Mouse (Mus musculus): ENCODE measurements at regions not wholly inside any gene's neighbourhood (a gene's known extent, or its start where the extent isn't known, plus 50 kb on each side); places are given as distances from the start of the nearest gene placed in this dataset.

DNA sequence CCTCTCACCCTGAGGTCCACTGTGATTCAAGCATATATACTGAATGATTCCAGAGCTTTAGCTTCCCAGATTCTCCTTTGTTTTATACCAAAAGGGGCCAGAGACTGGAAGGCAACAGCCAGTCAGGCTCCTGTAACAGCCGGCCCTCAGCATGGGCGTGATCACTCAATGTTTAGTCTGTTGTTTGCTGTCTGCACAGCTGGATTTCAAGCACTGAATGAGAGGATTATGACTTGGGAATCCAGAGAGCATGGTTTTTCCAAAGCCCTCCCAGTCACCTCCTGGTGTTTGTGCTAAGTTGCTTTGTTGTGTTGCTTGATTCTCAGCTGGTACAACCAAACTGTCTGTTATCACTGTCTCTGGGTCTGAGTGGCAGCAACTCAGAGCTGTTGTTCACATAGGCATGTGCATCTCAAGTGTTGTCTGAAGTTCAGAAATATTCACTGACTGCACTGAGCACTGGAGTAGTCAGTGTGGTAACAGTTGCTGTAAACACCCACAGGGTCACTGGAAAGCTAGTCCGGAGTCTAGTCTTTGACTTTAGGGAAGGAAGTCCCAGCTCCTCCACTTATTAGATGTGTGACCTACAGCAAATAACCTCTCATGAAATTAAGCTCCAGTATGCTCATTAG lies 196.9 kb upstream of the Fggy start:
- no peak for DNase-seq (ENCODE audit: low spot score in 2 of 2)
- intact Hi-C loops (cut with DNase I): no loop called here

DNA sequence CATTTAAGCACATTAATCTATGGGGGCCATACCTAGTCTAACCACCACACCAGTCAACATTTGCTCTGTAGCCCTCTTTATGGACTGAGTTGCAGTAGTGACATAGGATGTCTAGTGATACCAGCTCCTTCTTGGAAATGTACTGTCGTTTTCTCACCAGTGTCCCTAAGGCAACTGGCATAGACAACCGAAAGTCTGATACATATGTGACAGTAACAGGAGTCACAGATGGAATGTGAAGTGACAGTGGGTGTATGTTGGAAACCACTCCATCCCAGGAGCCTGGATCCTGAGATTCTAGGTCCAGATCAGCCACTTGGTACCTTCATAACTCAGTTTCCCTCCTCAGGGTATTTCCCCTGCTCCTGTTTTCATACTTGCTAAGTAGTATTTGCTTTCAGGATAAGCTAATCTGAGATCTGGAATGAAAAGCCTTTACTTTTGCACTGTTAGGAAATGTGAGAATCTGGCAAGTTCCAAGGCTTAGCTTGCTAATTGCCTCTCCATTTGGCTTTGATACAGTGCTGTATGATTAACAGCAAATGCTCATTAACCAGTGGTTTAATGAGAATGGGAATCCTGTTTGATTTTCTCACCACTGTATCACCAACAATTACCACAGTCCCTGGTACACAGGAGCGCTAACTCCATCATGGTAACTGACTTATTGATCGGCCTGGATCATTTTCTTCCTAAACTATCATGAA lies 192.8 kb upstream of the Fggy start:
- intact Hi-C loops (cut with DNase I): no loop called here
- DNase-seq (ENCODE audit: low spot score in 2 of 2): no peak

DNA sequence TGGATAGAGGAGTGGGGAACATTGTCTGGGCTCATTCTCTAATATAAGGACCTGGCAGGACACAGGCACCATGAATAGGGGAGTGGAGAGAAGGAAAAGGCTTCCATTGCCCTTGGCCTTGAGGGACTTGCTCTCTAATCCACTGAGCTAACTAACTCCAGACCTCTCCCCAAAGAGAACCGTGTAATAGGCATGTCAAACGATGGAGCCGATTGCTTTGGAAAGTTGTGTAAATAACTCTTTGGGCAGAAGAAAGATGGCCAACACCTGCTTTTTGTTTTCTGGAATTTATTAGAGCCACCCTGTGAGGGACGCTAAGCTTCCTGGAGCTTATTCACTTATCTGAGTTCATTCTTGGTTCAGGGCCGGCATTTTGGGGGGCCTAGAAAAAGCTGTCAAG lies 180.9 kb upstream of the Fggy start:
- no peak for DNase-seq (ENCODE audit: low spot score in 2 of 2)
- intact Hi-C loops (cut with DNase I): no loop called here

DNA sequence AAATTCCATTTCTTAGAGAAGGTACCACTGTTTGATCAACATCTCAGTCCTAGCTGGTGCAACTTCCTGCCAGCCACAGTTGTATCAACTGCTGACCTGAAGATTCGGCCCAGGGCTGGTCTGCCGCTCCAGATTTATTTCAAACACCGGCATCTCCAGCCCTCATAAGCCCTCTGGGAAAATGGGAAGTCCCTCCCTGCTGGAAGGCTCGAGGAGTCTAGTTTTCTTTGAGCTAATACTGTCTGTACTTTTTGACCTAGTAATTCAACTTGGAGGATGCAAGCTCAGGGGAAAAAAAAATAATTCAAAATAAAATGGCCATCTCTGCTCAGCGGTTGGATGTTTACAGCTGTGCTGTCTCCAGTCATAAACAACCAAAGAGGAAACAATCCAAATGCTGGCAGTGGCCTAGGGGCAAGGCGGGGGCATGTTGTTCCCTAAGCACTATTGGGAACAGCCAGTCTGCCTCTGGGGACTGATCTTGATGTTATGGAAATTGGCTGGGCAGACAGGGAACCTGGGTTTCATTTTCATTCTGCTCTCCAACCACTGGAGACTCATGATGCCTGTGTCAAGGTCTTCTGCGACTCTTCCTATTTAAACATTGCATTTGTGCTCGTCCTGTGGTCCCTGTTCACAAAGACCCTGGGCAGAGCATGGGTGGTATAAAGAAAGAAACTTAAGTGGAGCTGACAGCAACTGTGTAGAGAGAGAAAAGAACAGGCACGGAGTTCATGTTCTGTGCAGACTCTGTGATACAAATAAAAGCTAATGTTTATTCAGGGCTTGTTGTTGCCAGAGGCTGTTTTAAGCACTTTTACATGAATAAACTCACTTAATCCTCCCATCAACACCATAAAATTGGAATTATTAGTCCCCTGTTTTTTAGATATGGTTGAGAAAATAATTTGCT lies 179.8 kb upstream of the Fggy start:
- intact Hi-C loops (cut with DNase I): no loop called here
- DNase-seq (ENCODE audit: low spot score in 2 of 2): no peak

DNA sequence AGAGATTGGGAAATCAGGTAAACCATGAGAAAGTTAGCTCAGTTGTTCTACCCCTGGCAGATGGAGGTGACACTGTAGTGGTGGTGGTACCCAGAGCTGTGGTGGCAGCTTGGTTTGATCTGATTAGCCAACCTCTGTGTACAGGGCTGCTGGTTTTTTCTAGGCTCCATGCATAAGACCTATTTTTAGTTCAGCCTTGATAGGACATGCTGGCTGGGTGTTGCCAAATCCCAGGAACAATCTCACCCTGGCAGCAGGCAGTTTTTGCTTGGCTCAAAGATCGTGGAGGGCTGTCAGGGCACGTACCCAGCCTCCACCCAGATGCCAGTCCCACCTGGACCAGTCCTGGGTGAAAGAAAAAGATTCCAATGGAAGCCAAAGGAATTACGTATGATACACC lies 178.7 kb upstream of the Fggy start:
- intact Hi-C loops (cut with DNase I): no loop called here

DNA sequence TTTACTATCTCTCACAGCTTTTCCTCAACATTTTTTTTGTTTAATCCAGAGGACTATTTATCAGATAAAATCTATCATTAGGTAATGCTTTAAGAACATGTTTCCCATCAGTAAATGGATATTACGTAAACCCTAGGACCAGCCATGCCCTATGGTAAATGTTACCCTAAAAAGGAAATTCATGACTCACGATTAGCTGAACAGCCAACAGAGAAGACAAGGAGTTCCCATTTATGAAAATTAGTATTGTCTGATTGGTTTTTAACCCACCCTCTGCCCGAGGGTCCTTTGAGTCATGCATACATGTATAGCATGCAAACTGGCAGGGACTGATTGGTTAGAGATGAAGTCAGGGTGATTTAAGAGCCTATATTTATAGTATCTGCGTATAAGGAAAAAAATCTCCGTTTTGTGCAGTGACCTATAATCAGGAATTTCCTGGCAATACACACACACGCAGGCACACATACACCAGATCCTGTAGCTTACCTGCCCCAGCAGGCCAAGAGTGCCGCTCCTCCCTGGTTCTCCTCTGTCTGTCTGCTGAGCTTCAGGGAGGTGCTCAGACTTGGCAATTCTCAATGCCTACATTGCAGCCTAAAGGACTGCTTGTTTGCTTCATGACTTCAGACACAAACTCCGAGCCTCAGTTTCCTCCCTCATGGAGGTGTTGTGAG lies 174.0 kb upstream of the Fggy start:
- intact Hi-C loops (cut with DNase I): no loop called here

More for the DNA sequence above, 178.7 kb upstream of the Fggy start:
- DNase-seq (ENCODE audit: low spot score in 2 of 2): no peak

DNA sequence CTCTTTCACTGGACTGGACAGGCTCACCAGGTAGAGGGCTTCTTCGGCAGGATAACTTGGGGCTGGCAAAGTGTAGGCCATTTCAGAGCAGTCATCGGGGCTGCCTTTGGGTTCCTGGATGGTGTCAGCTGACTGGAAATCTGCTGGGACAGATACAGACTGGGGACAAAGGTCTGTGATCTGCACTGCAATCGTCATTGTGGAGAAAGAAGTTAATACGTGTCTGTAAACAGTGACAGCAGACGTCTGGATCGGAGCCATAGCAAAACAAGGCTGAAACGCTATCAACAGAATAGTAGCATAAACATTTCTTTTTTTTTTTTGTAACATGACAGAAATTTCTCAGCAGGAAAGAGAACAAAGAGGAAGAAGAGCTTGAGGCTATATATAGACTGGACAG lies 171.8 kb upstream of the Fggy start:
- no peak for DNase-seq (ENCODE audit: low spot score in 2 of 2)
- intact Hi-C loops (cut with DNase I): no loop called here

More for the DNA sequence above, 174.0 kb upstream of the Fggy start:
- no peak for DNase-seq (ENCODE audit: low spot score in 2 of 2)

DNA sequence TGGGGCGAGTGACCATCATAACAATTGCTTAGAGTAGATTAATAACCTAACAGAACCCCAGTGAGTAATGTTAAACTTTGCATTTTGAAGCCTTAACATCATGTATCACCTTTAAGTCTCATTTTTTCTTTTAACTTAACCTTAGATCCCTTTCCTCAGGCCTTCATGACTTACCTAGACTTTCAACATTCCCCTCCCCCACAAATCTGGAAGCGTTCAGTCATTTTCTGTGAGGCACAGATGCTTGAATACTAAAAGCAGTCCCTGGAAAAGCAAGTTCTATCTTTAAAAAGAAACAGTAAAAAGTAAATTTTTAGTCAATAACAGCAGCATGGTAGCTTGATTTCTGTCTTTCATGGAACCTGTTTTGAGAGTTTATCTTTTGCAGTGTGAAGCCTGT lies 171.3 kb upstream of the Fggy start:
- intact Hi-C loops (cut with DNase I): no loop called here
- no peak for DNase-seq (ENCODE audit: low spot score in 2 of 2)

DNA sequence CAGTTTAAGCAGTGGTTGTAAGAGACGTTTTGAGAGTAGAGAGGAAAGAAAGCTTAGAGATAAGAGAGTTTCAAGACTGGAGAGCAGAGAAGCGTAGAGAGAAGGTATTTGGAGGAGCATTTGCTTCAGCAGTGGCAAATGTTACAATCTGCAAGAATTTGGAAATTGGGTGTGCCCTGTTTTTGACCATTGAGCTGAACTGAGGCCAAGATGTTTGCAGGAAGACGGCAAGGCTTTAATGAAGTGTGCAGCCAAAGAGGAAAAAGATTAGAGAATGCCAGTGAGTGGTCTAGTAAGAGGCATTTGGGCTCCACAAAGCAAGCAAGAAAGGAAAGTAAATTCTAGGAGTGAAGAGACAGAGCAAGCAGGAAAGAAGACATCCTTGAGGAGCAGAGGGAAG lies 168.8 kb upstream of the Fggy start:
- intact Hi-C loops (cut with DNase I): no loop called here
- DNase-seq (ENCODE audit: low spot score in 2 of 2): no peak

DNA sequence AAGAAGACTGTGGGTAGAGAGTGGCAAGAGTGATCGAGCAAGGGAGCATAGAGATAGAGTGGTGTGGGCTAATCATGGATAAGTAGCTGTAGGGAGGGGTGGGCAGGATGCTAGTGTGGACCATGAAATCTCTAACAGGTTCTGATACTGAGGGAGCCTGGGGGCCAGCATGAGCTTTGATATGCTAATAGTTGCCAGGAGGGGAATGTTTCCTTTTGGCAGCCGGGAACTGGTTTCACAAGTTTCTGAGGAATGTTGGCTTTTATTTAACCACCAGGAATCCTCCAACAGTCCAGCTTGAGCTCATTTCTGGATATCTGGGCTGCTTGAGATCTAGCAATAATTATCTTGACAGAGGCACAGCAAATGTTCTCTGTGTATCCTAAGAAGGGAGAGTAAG lies 167.7 kb upstream of the Fggy start:
- DNase-seq (ENCODE audit: low spot score in 2 of 2): no peak
- intact Hi-C loops (cut with DNase I): no loop called here

DNA sequence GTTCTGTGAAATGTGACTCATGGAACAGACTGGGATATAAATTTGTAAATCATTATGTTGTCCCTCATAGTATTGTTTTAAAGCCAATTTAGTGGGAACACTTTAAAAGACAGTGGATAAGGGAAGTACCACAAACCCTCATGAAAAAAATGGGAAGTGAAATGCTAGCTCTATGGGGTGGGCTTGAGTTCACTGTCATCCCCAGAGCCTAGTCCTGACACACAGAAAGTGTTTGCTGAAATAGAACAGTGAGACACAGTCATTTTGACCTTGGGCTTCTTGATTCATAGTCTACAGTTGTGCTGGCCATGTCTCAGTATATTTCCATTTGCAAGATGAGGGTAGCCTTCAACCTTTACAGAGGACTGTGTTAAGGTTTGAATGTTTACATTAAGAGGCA lies 166.8 kb upstream of the Fggy start:
- intact Hi-C loops (cut with DNase I): no loop called here
- DNase-seq (ENCODE audit: low spot score in 2 of 2): no peak

DNA sequence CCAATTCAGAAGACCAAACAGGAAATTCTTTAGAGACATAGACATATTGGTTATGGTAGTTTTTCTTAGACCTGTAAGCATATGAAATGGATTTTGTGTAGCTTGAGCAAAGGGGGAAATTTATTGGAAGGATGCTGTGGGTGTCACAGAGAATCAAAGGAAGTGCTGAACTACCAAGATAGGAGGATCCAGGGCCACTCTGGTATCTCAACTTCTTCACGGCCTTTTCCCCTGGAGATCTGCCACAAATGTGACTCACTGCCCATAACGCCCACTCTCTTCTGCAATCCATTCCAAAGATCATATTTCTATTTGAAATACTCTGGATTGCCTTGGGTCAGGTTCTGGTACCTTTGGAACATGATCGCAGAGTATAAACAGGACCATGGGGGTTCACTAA lies 161.6 kb upstream of the Fggy start:
- DNase-seq (ENCODE audit: low spot score in 2 of 2): no peak
- intact Hi-C loops (cut with DNase I): no loop called here

DNA sequence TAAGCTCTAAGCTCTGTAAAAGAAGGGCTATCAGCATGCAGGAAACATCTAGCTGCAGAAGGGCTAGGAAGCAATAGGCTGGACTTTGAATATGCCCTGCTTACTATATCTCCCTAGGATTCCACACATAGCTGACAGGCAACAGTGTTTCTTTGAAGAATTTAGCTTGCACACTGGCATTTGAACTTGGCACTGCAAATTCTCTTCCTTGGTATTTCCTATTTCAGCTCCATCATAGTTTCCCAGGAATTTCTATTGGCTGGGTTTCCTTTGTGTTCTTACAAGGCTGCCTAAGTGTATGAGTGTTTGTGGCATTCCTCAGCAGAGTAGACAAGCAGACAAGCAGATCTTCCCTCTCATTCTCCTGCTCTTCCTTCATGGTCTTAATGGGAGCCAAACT lies 159.0 kb upstream of the Fggy start:
- no peak for DNase-seq (ENCODE audit: low spot score in 2 of 2)
- intact Hi-C loops (cut with DNase I): no loop called here

DNA sequence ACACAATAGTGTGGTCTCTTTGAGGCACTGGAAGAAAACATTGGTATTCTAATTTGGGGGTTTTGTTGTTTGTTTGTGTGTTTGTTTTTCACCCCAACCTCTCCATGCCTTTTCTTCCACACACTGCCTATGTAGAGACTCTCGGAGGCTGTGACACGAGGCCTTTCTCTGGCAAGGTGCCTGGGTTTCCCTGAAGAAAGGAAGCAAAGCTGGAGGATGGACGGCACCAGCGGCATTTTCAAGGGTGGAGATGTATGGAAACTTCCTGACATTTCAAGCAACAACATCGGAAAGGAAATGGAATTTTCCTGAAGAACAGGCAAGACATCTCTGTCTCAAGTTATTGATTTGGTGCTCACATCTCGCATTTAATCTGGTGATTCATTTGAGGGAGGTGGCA lies 155.0 kb upstream of the Fggy start:
- no peak for DNase-seq (ENCODE audit: low spot score in 2 of 2)
- intact Hi-C loops (cut with DNase I): no loop called here

DNA sequence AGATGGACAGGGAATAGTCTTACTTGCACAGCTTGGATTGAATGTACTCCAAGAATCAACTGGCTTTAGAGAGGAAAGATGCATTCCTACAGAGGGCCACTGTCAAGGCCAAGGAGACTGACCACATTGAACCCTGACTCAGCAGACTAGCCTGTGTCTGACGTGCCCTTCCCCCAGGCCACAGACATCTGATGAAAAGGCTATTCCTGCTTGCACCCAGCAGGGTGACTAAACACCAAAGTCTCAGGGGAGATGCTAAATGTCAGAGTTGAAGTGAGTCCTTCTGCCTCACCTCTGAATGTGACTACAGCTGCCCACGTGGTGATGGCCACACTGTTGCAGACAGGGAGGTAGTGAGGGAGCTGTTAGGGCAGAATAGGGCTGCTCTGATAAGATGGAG lies 140.2 kb upstream of the Fggy start:
- intact Hi-C loops (cut with DNase I): no loop called here
- DNase-seq (ENCODE audit: low spot score in 2 of 2): no peak

DNA sequence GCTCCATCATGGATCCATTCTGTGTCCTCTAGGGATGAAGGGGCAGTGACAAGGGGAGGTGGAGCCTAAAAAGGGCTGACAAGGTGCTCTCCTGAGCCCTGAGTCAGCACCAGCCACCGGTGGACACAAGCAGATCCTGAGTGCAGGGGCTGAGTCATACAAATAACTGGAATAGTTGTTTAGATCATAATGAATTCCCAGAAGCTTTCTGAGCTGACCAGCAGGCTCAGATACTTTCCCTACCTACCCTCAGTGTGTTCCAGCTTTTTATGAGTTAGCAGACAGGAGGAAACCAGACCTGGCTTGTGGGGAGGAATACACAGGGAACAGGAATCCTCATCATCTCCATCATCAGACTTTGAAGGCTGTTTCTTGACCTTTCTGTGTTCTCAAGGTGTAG lies 130.7 kb upstream of the Fggy start:
- no peak for DNase-seq (ENCODE audit: low spot score in 2 of 2)
- intact Hi-C loops (cut with DNase I): no loop called here

DNA sequence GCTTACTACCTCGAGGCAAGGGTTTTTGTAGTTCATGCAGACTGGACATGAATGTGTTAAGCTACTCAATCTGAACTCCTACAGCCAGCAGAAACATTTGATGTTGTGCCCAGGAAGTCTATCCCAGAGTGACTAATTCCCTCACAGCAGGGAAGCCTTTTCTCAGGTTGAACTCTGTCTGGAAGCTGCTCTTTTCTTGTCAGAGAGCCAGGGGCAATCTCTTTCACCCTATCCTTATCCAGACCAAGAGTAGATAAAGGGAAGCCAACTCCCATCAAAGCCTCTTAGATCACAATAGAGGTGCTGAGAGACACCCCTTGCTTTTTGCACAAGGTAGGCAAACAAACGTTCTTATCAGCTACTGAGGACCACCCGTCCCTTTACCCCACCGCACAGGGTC lies 122.8 kb upstream of the Fggy start:
- no peak for DNase-seq (ENCODE audit: low spot score in 2 of 2)
- intact Hi-C loops (cut with DNase I): no loop called here

DNA sequence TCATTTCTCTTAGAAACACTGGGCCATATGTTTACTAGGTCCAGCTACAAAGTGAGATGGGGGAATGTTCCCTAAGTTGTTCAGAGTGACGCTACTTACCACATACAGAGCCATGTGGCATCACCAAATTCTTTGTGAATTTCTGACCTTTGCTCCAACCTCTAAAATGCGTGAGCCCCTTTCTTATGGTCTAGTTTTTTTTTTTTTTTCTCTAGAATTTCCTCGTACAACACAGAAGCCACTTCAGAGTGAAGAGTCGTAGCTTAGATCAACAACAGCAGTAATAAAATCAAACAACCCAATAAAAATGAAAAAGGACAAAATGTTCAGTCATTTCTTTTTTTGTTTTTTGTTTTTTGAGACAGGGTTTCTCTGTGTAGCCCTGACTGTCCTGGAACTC lies 122.2 kb upstream of the Fggy start:
- DNase-seq (ENCODE audit: low spot score in 2 of 2): no peak
- intact Hi-C loops (cut with DNase I): loop anchor here (5.0 kb wide), 1 partner anchor 37 kb away; no protein-coding TSS in a partner anchor

DNA sequence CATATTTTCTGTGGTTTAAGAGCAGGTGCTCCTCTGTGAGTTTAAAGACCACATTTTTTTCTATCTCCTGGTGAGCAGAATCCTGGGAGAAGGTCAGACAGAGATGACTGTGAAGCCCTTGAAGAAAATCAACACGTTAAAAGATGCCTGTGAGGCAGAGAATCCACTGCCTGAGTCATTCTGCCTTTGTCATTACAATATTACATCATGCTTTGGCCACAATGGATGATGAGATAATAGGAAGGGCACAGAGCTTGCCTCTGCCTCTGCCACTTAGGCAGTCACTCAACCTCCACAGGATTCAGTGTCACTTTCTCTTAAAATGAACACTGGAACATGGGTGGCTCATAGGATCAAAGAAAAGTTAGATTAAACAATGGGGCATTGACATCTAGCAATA lies 117.5 kb upstream of the Fggy start:
- no peak for DNase-seq (ENCODE audit: low spot score in 2 of 2)
- intact Hi-C loops (cut with DNase I): loop anchor here (5.0 kb wide), 1 partner anchor 32 kb away; no protein-coding TSS in a partner anchor

Data from left cerebral cortex, postnatal 25 days (tissue).